Mouse (Mus musculus): ENCODE measurements around the gene Klhdc4. TPM values are rescaled to one million over a fixed set of nuclear protein-coding genes. Genes with fewer than 3 reads are reported as not detected.

The Klhdc4 gene
- total RNA-seq, 2 experiments from 2014 or later, result 12.0 to 13.7 TPM

- peak; percentile 9 to 51 for DNase-seq
Measured at GRCm38 (mm10) chr8:121751407-121751806, 78.0 kb downstream of the Klhdc4 start.

GRCm38 (mm10) chr8:121750512-121750911, 78.9 kb downstream of the Klhdc4 start:
- DNase-seq, result no peak

GRCm38 (mm10) chr8:121749501-121749900, 79.9 kb downstream of the Klhdc4 start:
- no peak for DNase-seq

Other genes with a start within 250 kb of the Klhdc4 start
- 100 to 1,000 TPM; 238 to 264 TPM for gene Map1lc3b, start 239.2 kb downstream of the Klhdc4 start, total RNA-seq (2021)
- gene Zcchc14, start 176.7 kb downstream of the Klhdc4 start, total RNA-seq (2021), result 10 to 100 TPM; 23.3 to 26.5 TPM
- under 1 TPM in 1 of 2 experiments, not detected in 1; 0.12 TPM for gene Jph3, start 99.9 kb downstream of the Klhdc4 start, total RNA-seq (2021)
- 1 to 10 TPM; 4.1 to 4.8 TPM for gene Slc7a5, start 78.1 kb upstream of the Klhdc4 start, total RNA-seq (2021)
- gene Car5a, start 115.3 kb upstream of the Klhdc4 start, total RNA-seq (2021), result not detected
- gene Banp, start 120.2 kb upstream of the Klhdc4 start, total RNA-seq (2021), result 10 to 100 TPM; 30.4 to 35.6 TPM